Mouse (Mus musculus) naive thymus-derived CD4-positive, alpha-beta T cell, adult 5 months (primary cell): Measurements from ENCODE around the gene Rfc4. TPM values are rescaled to one million over a fixed set of nuclear protein-coding genes. Genes with fewer than 3 reads are reported as not detected.

Experiments used
- polyA plus RNA-seq: library from polyadenylated mRNA; unstranded; fragments of 100-300 nt; shearing (Covaris generic); gene quantifications from one replicate; pipeline ENCODE4 v1.2.1, GENCODE M21; 2017

Gene Rfc4
- polyA plus RNA-seq: 14.0 TPM

DNA sequence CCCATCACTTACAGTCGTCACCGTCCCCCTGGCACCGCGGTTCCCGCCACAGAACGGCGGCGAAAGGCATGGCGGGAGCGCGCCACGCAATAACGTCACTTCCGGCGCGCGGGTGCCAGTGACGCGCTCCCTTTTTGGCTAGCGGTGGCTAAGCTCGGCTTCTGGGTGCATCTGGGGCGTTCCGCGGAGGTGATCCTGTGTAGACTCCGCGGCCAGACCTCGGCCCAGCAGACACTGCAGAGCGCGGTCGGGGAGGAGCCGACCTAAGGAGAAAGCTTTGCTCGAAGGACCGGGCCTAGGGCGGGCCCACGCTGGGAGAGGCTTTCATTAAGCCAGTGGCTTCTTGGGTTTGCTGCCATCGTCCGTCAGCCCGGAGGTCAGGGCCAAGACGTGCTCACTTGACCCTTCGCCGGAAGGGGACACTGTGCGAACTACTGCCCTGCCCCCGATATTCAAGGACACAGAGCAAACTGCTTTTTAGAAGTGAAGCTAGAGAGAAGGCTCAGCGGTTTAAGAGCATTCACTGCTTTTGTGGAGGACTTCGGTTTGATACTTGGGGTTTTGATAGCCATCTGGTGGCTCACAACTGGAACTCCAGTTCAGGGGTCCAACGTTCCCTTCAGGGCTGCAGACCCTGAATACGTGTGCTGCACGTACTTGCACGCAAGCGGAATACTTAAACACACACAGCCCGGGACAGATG is at the start of gene Rfc4:
Gene Rfc4 (minus strand): TSS at position 65 of the 703 bp plus-strand sequence.

GRCm38 (mm10) chr16:23146280-23146679 is 18.7 kb upstream of the Rfc4 start, which contains the start of gene Adipoq:
Gene Adipoq (plus strand): TSS chr16:23146536.

DNA sequence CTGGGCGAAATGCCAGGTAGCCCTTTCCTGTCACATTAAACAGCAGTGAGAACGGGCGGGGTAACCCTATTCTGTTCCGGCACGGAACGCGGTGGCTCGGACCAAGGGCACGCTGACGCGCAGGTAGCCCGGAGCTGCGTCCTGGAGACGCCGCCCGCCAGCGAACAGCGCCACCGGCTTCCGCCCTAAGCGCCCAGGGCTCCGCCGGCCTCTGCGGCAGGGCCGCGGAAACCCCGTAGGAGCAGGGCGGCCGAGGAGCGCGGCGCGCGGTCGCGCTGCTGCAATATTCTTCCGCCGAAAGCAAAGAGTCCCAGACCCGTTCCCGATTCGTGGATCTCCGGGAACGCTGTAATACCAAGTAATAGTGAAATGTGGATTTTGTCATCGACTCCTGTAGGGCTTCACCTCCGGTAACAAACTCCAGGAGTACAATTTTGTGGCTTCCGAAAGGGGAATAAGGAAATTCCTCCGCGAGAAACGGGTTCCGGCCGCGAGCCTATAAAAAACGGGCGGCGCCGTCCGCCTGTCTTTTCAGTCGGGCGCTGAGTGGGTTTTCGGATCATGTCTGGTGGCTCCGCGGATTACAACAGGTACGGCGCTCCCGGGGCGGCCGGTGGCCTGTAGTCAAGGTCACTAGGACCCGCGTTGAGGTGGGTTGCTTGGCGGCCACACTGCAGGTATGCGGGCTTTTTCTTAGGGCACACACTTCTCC is 20.1 kb downstream of the Rfc4 start, which contains the start of gene Eif4a2:
Gene Eif4a2 (plus strand): TSS at position 214 of the 712 bp plus-strand sequence.

Other genes starting within 250 kb of the Rfc4 start
- gene Ahsg, start 236.5 kb downstream of the Rfc4 start, polyA plus RNA-seq: not detected
- gene Fetub, start 209.4 kb downstream of the Rfc4 start, polyA plus RNA-seq: not detected
- gene Hrg, start 176.7 kb downstream of the Rfc4 start, polyA plus RNA-seq: not detected
- not detected for gene Kng2, start 98.3 kb downstream of the Rfc4 start, polyA plus RNA-seq
- not detected for gene Kng1, start 69.9 kb downstream of the Rfc4 start, polyA plus RNA-seq
- 460 TPM for gene Eif4a2, start 20.3 kb downstream of the Rfc4 start, polyA plus RNA-seq
- not detected for gene Adipoq, start 18.8 kb upstream of the Rfc4 start, polyA plus RNA-seq
- 80.7 TPM for gene St6gal1, start 97.0 kb upstream of the Rfc4 start, polyA plus RNA-seq